Mouse (Mus musculus): Measurements from ENCODE around the gene Basp1.

Gene Basp1

DNA sequence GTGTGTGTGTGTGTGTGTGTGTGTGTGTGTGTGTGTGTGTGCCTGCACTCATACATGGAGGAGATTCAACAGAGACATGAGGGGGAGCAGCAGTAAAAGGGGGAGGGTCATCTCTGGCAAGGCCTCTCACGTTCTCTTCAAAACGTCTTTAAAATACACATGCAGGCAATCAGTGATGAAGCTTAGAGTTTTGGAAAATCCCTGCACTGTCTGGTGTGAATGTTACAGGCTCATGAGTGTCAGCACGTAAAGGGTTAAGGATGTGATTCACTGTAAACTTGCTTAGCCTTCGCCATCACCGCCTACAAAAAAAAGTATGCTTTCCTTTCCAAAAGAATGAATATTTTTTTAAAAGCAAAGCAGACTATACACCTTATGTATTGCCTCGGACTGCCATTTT lies 2.8 kb upstream of the Basp1 start:
- DNase-seq (ENCODE audit: low spot score in 2 of 2), result no peak

GRCm38 (mm10) chr15:25415958-25416357 lies 2.4 kb upstream of the Basp1 start:
- no peak for DNase-seq (ENCODE audit: low spot score in 2 of 2)

- DNase-seq (ENCODE audit: low spot score in 2 of 2), result peak; percentile 54 to 76
These were observed 1.2 kb upstream of the Basp1 start for GRCm38 (mm10) chr15:25414747-25415119.

- DNase-seq (ENCODE audit: low spot score in 2 of 2), result peak; percentile 2 to 20
These were observed 615 bp upstream of the Basp1 start for GRCm38 (mm10) chr15:25414011-25414746.

- no peak for DNase-seq (ENCODE audit: low spot score in 2 of 2)
These were observed 753 bp downstream of the Basp1 start for GRCm38 (mm10) chr15:25412761-25413261.

- DNase-seq (ENCODE audit: low spot score in 2 of 2), result peak in 1 of 2 experiments; percentile 4
These were observed 1.4 kb downstream of the Basp1 start for GRCm38 (mm10) chr15:25412171-25412641.

- no peak for DNase-seq (ENCODE audit: low spot score in 2 of 2)
These were observed 2.1 kb downstream of the Basp1 start for GRCm38 (mm10) chr15:25411461-25411860.

DNA sequence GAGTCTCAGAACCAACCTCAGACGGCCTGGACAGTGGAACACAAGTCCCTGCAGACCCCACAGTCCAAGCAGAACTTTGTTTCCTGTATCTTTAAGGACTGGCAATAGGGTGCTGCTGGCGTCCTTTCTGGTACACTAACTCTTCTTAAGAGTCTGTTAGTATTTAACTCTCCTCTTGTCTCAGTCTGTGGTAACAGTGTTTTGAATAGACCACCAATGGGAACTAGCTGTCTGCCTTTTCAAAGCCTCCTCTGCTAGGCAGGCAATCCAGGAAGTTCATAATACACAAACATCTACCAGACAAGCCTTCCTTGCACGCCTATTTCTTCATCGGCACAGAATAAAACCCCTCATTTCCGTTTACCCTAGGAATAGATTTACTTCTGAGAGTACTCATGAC lies 7.6 kb downstream of the Basp1 start:
- no peak for DNase-seq (ENCODE audit: low spot score in 2 of 2)

DNA sequence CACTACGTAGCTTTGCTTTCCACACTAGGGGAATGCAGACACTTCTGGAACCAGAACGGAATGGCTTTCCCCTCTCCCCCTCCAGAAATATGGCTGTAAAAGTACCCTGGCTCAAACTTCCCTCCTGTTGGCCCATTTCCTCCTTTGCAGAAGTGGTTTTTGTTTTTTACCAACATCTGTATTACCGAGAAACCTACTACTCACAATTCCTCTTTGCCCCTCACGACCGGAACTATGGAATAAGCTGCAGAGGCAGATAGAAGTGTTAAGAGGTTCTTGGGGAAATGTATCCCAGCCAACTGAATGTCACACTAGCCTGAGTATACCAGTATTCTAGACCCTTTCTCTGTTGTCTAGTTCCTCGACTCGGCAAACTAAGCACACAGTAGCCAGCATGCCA lies 9.7 kb downstream of the Basp1 start:
- no peak for DNase-seq (ENCODE audit: low spot score in 2 of 2)

- no peak for DNase-seq (ENCODE audit: low spot score in 2 of 2)
These were observed 11.6 kb downstream of the Basp1 start for GRCm38 (mm10) chr15:25402001-25402400.

DNA sequence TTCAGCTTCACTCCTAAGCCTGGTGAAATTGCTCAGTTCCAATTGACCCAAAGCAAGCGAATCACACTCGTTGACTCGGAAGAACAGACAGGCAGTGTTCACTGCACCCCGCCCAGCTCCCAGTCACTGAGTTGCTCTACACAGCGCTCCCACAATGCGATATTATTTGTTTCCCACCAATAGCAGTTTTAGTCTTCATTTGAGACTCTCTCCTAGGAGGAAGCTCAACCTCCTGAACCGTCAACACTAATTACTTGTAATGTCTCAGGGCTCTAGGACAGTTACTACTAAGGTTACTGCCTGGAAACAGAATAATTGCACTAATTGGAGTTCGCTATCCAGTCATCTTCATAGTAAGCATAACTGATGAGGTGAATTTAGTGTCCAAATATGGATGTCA lies 13.3 kb downstream of the Basp1 start:
- DNase-seq (ENCODE audit: low spot score in 2 of 2), result no peak

DNA sequence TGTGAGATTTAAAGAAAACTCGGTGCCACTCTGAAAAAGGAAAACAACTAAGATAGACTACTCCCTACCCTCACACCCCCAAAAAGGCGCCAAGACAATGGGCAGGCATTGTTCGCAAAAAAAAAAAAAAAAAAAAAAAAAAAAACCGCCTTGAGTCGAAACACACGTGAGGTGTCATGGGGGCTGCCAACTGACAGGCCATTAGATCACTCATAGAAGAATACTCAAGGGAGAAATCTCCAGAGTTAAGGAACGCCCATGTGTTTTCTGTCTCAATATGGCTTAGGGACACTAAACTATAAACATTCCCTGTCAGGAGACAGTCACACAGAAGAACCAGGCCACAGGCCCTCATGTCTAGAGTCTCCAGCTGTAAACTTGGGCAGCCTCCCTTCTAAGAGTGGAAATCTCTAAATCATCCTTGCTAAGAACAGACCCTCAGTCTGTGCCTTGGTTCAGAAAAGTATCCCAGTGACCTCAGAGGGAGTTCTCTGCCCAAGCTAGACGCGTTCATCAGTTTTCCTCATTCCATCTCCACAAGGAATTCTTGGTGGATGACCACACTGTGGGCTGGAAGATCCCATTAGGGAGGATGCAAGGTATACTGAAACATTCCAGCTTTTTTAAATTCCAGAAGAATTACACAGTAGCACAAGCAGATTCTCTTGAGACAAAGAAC lies 17.5 kb downstream of the Basp1 start:
- no peak for DNase-seq (ENCODE audit: low spot score in 2 of 2)

DNA sequence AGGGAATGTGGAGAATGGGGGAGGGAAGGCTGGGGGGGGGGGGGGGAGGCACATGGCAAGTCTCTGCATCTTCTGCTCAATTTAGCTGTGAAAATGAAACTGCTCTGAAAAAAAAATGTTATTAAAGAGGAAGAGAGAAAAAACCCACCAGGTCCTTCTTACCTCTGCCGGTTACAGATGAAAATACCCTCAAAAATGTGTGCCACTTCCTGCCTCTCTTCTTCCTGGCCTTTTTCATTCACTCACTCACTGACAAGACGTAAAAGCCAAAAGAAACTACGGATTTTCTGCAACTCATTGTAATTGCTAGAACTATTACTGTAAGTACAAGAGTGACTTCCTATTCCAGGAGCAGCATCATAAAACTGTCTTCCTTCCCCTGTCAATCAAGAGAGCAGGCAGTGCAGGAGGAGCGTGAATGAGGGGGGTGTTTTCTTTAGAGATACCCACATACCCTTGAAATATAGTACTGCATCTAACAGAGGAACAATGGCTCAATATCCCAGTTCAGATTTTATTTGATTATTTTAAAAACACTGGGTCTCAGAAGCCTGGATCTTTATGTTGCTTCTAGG lies 21.0 kb downstream of the Basp1 start:
- no peak for DNase-seq (ENCODE audit: low spot score in 2 of 2)

DNA sequence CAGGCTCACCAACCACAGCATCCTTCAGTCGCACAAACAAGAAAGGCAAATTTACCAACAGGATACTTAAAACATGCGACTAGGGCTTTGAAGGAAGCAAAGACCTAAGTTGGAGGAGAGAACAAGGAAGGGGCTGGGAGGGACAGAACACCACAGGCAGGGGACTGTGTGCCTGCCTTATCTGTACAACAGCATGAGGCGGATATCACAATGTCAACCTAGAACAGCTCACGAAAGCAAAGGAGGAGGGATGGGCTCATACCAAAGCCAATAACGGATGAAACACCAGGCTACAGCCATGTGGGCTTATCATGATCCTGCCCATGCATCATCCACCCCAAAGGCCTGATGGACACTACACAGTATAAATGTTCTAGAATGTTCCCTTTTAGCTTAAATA lies 22.4 kb downstream of the Basp1 start:
- DNase-seq (ENCODE audit: low spot score in 2 of 2), result no peak

GRCm38 (mm10) chr15:25387572-25387971 lies 26.0 kb downstream of the Basp1 start:
- DNase-seq (ENCODE audit: low spot score in 2 of 2), result no peak

- no peak for DNase-seq (ENCODE audit: low spot score in 2 of 2)
These were observed 33.5 kb downstream of the Basp1 start for GRCm38 (mm10) chr15:25380051-25380450.

- DNase-seq (ENCODE audit: low spot score in 2 of 2), result no peak
These were observed 34.9 kb downstream of the Basp1 start for GRCm38 (mm10) chr15:25378707-25379106.

GRCm38 (mm10) chr15:25376914-25377313 lies 36.6 kb downstream of the Basp1 start:
- DNase-seq (ENCODE audit: low spot score in 2 of 2), result no peak

DNA sequence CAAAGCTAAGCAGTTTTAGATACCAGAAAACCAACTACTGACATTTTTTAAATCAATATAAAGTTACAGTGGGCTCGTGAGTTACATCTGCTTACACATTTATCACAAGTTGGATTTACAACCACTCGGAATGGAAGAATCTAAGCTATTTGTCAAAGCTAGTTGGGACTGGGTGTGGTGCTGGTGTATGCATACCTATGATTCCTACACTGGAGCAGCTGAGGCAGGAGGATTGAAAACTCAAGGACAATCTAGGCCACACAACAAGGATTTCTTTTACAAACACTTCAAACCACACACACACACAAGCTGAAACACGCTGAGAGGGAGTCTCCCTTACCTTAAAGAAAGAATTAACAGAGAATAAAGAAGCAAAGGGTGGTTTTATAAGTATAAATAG lies 40.1 kb downstream of the Basp1 start:
- DNase-seq (ENCODE audit: low spot score in 2 of 2), result no peak

DNA sequence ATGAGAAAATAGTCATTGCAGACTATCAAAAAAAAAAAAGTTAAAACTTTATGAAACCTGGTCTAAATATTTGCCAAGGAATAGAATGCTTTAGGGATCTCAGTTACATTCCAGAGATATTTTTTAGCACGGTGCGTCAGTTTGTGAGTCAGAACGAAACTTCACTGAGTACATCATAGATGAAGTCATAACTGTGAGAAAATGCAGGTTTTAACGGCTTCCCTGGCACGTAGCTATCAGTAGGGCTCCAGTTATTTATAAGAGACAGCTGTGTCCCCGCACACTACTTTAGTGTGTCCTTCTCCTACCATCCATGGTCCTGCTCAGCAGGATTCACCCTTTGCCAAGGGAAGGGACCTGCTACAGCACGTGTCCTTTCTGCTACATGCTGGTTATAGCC lies 44.0 kb downstream of the Basp1 start:
- no peak for DNase-seq (ENCODE audit: low spot score in 2 of 2)

DNA sequence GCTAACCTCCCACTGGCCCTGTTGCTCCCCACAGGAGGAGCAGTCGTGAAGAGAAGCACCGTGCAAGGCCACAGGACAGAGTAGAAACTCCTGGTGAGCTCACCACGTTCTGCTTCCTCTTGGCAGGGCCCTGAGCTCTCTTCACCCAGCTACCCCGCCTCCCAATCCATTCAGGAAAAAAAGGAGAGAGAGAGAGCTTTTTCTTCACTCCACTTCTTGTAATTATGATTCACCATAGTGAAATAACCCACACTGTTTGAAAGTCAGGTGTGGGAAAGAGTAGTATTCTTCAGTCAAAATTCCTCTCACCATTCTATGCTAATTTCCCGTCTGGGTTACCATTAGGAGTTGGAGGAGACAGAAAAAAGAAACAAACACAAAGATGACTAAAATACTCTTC lies 48.1 kb downstream of the Basp1 start:
- no peak for DNase-seq (ENCODE audit: low spot score in 2 of 2)

DNA sequence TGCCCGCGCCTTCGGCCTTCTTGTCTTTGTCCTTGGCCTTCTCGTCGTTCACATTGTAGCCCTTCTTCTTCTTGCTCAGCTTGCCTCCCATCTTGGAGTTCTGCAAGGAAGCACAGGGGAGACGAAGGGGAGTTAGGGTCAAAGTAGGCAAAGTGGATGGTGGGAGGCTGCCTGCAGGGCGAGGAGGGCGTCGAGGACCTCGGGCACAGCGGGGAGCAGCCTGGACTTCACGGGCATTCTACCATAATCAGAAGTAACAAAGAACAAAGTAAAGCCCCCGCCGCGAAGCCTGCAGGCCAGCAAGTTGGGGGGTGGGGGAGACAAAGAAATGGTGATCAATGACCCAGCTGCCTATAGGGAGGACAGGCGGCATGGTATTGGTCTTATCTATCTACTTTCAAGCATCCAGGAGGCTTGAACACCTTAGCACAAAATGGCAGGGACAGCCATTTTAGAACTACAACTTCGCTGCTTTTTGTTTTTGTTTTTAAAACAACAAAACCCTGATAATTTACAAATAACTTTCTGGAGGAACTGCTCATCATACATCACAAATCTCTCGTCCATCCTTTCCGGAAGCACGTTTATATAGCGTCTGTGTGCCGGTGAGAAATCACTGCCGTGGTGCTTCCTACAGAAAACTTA lies 48.6 kb downstream of the Basp1 start:
- no peak for DNase-seq (ENCODE audit: low spot score in 2 of 2)

All from natural killer cell, adult 2 months (primary cell).